Mouse (Mus musculus) liver, adult 2 months (tissue): Measurements from ENCODE around the gene Csdc2. TPM values are rescaled to one million over a fixed set of nuclear protein-coding genes. Genes with fewer than 3 reads are reported as not detected.
"Not testable (repeated sequence)": the region's sequence is repeated elsewhere in the genome, so short reads cannot be mapped to it uniquely, and the experiment has no call there.

Experiments used
- DNase-seq: peaks from one replicate; pipeline ENCODE4 v3.0.0-alpha.2; 2011; ENCODE audit warnings: low read depth, low spot score; ENCODE audit errors: extremely low read depth
- H3K27ac ChIP-seq: fragments of 200-500 bp; replicated peaks from 2 replicates; pipeline ENCODE4 v1.5.1; 2012; ENCODE audit warnings: low read depth, mild to moderate bottlenecking, control low read depth, inconsistent platforms, low read length; ENCODE audit not compliant: insufficient read depth
- H3K27me3 ChIP-seq: fragments of 200-500 bp; 2 replicates; pipeline ENCODE4 v1.6.1; 2012; ENCODE audit warnings: mild to moderate bottlenecking, moderate library complexity, low read length, inconsistent platforms; ENCODE audit not compliant: control insufficient read depth, insufficient read depth
- H3K36me3 ChIP-seq: fragments of 200-500 bp; 2 replicates; pipeline ENCODE4 v1.6.1; 2012; ENCODE audit warnings: low read length, inconsistent platforms; ENCODE audit not compliant: control insufficient read depth, insufficient read depth
- H3K4me1 ChIP-seq: fragments of 200-500 bp; 2 replicates; pipeline ENCODE4 v1.6.1; 2011; ENCODE audit warnings: low read length; ENCODE audit not compliant: control insufficient read depth, insufficient read depth
- H3K4me3 ChIP-seq: fragments of 200-500 bp; 2 replicates; pipeline ENCODE4 v1.5.1; 2011; ENCODE audit warnings: low read depth, mild to moderate bottlenecking, control low read depth, low read length, moderate library complexity; ENCODE audit not compliant: insufficient read depth
- H3K79me2 ChIP-seq: fragments of 200-500 bp; 2 replicates; pipeline ENCODE4 v1.6.1; 2012; ENCODE audit warnings: inconsistent platforms, mild to moderate bottlenecking, low read length, moderate library complexity; ENCODE audit not compliant: control insufficient read depth, insufficient read depth
- H3K9ac ChIP-seq: fragments of 200-500 bp; 2 replicates; pipeline ENCODE4 v1.6.1; 2012; ENCODE audit warnings: low read depth, mild to moderate bottlenecking, control low read depth, inconsistent platforms, low read length
- CTCF ChIP-seq: fragments of 200-500 bp; IDR thresholded peaks from 2 replicates; pipeline ENCODE4 v1.5.1; 2011; ENCODE audit warnings: low read depth, low read length, control low read depth
- POLR2A ChIP-seq: fragments of 200-500 bp; IDR thresholded peaks from 2 replicates; pipeline ENCODE4 v1.6.1; 2011; ENCODE audit warnings: low read length, control low read depth; ENCODE audit not compliant: insufficient read depth; ENCODE audit errors: extremely low read depth
- WGBS: fragments of 180-500 bp; shearing (Covaris S2); methylation state at CpG from one replicate; pipeline ENCODE4 v1.1.7; 2018; 5-methylcytosine and 5-hydroxymethylcytosine counted together
- polyA plus RNA-seq: library from polyadenylated mRNA; depleted of rRNA; stranded (reverse); fragments of >200 nt; gene quantifications from 2 replicates; pipeline ENCODE4 v1.2.3, GENCODE M21; 2012
- total RNA-seq: library from RNA; depleted of rRNA; stranded (reverse); fragments of >200 nt; gene quantifications from 2 replicates; pipeline ENCODE4 v1.2.3, GENCODE M21; 2014

Gene Csdc2
- total and polyA plus RNA-seq, 2 experiments, result 0.09 to 0.35 TPM

GRCm38 (mm10) chr15:81967821-81968220 lies 31.3 kb downstream of the Csdc2 start:
- H3K27me3 ChIP-seq, result peaks cover 7% of the 10 kb centered on the region; the same call in 1 of the 2 replicates
- 97% methylated on average over 5 of the region's 5 CpGs for WGBS
- H3K9ac ChIP-seq, result no peak overlapping the region
- peaks cover 2% of the 10 kb centered on the region; the same call in 1 of the 2 replicates for H3K4me1 ChIP-seq
- TF ChIP-seq CTCF (no peak), POLR2A (no peak)
- no peaks in the 10 kb centered on the region for H3K79me2 ChIP-seq
- H3K27ac ChIP-seq, result no peak overlapping the region
- no peak for DNase-seq
- no peaks in the 10 kb centered on the region for H3K36me3 ChIP-seq
- no peak overlapping the region for H3K4me3 ChIP-seq

- Histone ChIP-seq H3K36me3 (no peaks in the 10 kb centered on the region), H3K79me2 (no peaks in the 10 kb centered on the region)
- whole genome bisulfite sequencing, result 80% methylated on average over 2 of the region's 2 CpGs
Observed at GRCm38 (mm10) chr15:81968447-81968846, 31.9 kb downstream of the Csdc2 start.

GRCm38 (mm10) chr15:81969173-81969572 lies 32.6 kb downstream of the Csdc2 start:
- H3K36me3 ChIP-seq, result no peaks in the 10 kb centered on the region
- H3K4me3 ChIP-seq, result no peak overlapping the region
- peaks cover under 1% of the 10 kb centered on the region; the same call in 1 of the 2 replicates for H3K4me1 ChIP-seq
- no peak overlapping the region for H3K9ac ChIP-seq
- peak; percentile 35 for DNase-seq
- H3K27me3 ChIP-seq, result peaks cover 7% of the 10 kb centered on the region; the same call in 1 of the 2 replicates
- no peaks in the 10 kb centered on the region for H3K79me2 ChIP-seq
- no peak overlapping the region for H3K27ac ChIP-seq
- 69% methylated on average over 7 of the region's 7 CpGs for WGBS
- TF ChIP-seq POLR2A (no peak), CTCF (no peak)

More at GRCm38 (mm10) chr15:81968447-81968846, 31.9 kb downstream of the Csdc2 start:
- Histone ChIP-seq H3K4me1 (peaks cover 2% of the 10 kb centered on the region; the same call in 1 of the 2 replicates), H3K27me3 (peaks cover 7% of the 10 kb centered on the region; the same call in 1 of the 2 replicates), H3K4me3 (no peak overlapping the region), H3K9ac (no peak overlapping the region), H3K27ac (no peak overlapping the region)
- no peak for TF ChIP-seq CTCF
- no peak for TF ChIP-seq POLR2A
- DNase-seq, result no peak

- not testable (repeated sequence) for H3K27me3 ChIP-seq, H3K79me2 ChIP-seq, H3K36me3 ChIP-seq, H3K27ac ChIP-seq, DNase-seq, H3K9ac ChIP-seq, H3K4me3 ChIP-seq, H3K4me1 ChIP-seq
- WGBS, result 87% methylated on average over 6 of the region's 6 CpGs
Observed at GRCm38 (mm10) chr15:81969635-81970034, 33.1 kb downstream of the Csdc2 start.

- not testable (repeated sequence) for H3K9ac ChIP-seq, H3K27me3 ChIP-seq, DNase-seq, H3K4me3 ChIP-seq, H3K79me2 ChIP-seq, H3K36me3 ChIP-seq, H3K27ac ChIP-seq, H3K4me1 ChIP-seq
- 94% methylated on average over 4 of the region's 4 CpGs for WGBS
Observed at GRCm38 (mm10) chr15:81970498-81970897, 33.9 kb downstream of the Csdc2 start.

GRCm38 (mm10) chr15:81975156-81975555 lies 38.6 kb downstream of the Csdc2 start:
- not testable (repeated sequence) for H3K36me3 ChIP-seq
- WGBS, result 94% methylated on average over 8 of the region's 8 CpGs

More at GRCm38 (mm10) chr15:81975156-81975555, 38.6 kb downstream of the Csdc2 start:
- H3K27ac ChIP-seq, H3K9ac ChIP-seq, H3K4me3 ChIP-seq, H3K27me3 ChIP-seq, DNase-seq, H3K79me2 ChIP-seq, H3K4me1 ChIP-seq: not testable (repeated sequence)
